Mouse (Mus musculus): Measurements from ENCODE around the gene Cmtm6. TPM values are rescaled to one million over a fixed set of nuclear protein-coding genes. Genes with fewer than 3 reads are reported as not detected.
A peak's percentile ranks its signal among the peaks of the same experiment; 100 is the strongest.

The Cmtm6 gene
- polyA plus RNA-seq, 2 experiments = 10.8 to 20.1 TPM

DNA sequence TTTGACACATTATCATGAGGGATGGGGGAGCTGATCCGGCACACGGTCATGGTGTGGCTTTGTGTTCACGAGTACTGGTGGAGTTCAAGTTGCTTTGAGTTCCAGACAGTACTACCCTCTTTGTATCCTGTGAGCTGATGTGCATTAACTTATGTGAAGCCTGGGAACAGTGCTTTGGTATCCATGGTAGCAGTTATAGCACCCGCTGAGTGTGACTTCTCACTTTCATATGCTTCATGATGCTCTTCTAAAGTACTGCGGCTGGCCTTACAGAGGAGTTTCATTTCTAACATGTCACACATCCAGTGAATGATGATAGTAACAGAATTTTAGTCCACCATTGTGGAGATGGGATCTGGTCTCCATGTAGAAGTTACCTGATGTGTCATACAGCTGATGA, 33.0 kb upstream of the Cmtm6 start:
- Histone ChIP-seq H3K9me3 (ENCODE audit: control insufficient read depth, low read length) (no peaks in the 10 kb centered on the region), H3K4me1 (replicated peaks; ENCODE audit: control insufficient read depth in 2 of 2, insufficient read depth in 2 of 2, low read length in 1 of 2) (peaks cover 0 to 3% of the 10 kb centered on the region in 2 experiments; a peak in 1 of 4 replicates), H3K9ac (replicated peaks) (no peak overlapping the region), H3K27ac (no peak overlapping the region), H3K4me2 (ENCODE audit: low read depth) (no peak overlapping the region), H3K4me3 (ENCODE audit: insufficient read depth in 1 of 2, low read depth in 2 of 2, low read length in 2 of 2) (no peak overlapping the region), H3K27me3 (ENCODE audit: control insufficient read depth, insufficient read depth, low read length) (no peaks in the 10 kb centered on the region), H3K36me3 (replicated peaks; ENCODE audit: control insufficient read depth, insufficient read depth, low read depth) (peaks cover 1% of the 10 kb centered on the region; the same call in 1 of the 2 replicates)
- 89% methylated on average over 5 of the region's 5 CpGs for WGBS (ENCODE audit: insufficient replicate concordance)
- DNase-seq (ENCODE audit: low read depth in 3 of 3, low spot score in 3 of 3) (no peak), ATAC-seq (ENCODE audit: insufficient read depth) (no peak)
- TF ChIP-seq EP300 (IDR thresholded peaks at IDR 0.05; ENCODE audit: low read depth) (no peak), CTCF (IDR thresholded peaks at IDR 0.05; ENCODE audit: low read depth) (no peak)

DNA sequence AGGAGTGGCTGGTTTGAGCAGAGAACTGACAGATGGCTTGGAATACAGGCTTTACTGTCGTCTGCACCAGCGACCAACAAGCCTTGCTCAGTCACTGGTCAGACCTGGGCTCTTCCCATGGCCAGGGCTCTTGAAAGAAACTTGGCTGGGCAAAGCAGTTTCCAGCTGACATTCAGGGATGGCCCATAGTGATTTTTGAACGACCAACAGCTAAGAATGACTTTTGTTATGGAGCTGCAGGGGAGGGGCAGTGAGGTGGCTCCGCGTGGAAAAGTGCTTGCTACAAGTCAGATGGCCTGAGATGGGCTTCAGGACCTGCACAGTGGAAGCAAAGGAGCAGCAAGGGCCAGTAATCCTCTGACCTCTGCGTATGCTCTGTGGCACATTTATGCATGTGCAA, 31.7 kb upstream of the Cmtm6 start:
- TF ChIP-seq CTCF (IDR thresholded peaks at IDR 0.05; ENCODE audit: low read depth) = no peak
- Histone ChIP-seq H3K27ac (no peak overlapping the region), H3K9me3 (ENCODE audit: control insufficient read depth, low read length) (no peaks in the 10 kb centered on the region), H3K4me2 (ENCODE audit: low read depth) (no peak overlapping the region), H3K27me3 (ENCODE audit: control insufficient read depth, insufficient read depth, low read length) (no peaks in the 10 kb centered on the region), H3K36me3 (replicated peaks; ENCODE audit: control insufficient read depth, insufficient read depth, low read depth) (no peaks in the 10 kb centered on the region), H3K4me1 (replicated peaks; ENCODE audit: control insufficient read depth in 2 of 2, insufficient read depth in 2 of 2, low read length in 1 of 2) (peaks cover 0 to 3% of the 10 kb centered on the region in 2 experiments; a peak in 1 of 4 replicates), H3K4me3 (ENCODE audit: insufficient read depth in 1 of 2, low read depth in 2 of 2, low read length in 2 of 2) (no peak overlapping the region), H3K9ac (replicated peaks) (no peak overlapping the region)
- ATAC-seq (ENCODE audit: insufficient read depth) (no peak), DNase-seq (ENCODE audit: low read depth in 3 of 3, low spot score in 3 of 3) (no peak)
- WGBS (ENCODE audit: insufficient replicate concordance) = 72% methylated on average over 6 of the region's 6 CpGs

DNA sequence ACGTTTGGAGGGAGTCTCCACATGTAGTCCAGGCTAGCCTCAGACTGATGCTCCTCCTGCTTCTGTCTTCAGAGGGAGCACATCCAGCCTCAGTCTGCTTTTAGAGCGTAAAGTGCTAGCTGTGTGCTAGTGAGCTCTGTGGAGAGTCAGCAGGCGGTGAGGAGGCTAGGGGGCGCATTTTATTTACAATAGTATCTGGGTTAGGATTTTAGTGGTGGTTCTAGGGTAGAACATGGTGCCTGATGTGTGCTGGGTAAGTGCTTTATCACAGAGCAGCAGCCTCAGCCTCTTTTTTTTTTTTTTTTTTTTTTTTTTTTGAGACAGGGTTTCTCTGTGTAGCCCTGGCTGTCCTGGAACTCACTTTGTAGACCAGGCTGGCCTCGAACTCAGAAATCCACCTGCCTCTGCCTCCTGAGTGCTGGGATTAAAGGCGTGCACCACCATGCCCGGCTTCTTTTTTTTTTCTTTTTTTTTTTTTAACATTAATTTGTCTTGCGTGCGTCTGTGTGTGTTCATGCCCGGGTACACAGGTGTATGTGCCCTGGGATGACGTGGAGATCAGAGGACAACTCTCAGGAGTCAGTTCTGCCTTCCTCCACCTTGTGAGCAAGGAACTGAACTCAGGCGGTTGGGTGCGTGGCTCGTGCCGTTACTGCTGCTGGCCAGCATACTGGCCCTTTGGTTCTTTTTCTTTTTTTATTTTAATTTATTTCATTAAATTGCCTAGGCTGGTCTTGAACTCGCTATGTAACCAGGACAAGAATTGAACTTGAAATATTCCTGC, 30.8 kb upstream of the Cmtm6 start:
- Histone ChIP-seq H3K9me3 (ENCODE audit: control insufficient read depth, low read length) (no peaks in the 10 kb centered on the region), H3K9ac (replicated peaks) (no peak overlapping the region), H3K27me3 (ENCODE audit: control insufficient read depth, insufficient read depth, low read length) (no peaks in the 10 kb centered on the region), H3K4me3 (ENCODE audit: insufficient read depth in 1 of 2, low read depth in 2 of 2, low read length in 2 of 2) (no peak overlapping the region), H3K36me3 (replicated peaks; ENCODE audit: control insufficient read depth, insufficient read depth, low read depth) (no peaks in the 10 kb centered on the region), H3K4me2 (ENCODE audit: low read depth) (no peak overlapping the region), H3K4me1 (replicated peaks; ENCODE audit: control insufficient read depth in 2 of 2, insufficient read depth in 2 of 2, low read length in 1 of 2) (peaks cover 0 to 3% of the 10 kb centered on the region in 2 experiments; a peak in 1 of 4 replicates), H3K27ac (no peak overlapping the region)
- WGBS (ENCODE audit: insufficient replicate concordance) = 78% methylated on average over 15 of the region's 16 CpGs
- no peak for TF ChIP-seq CTCF (IDR thresholded peaks at IDR 0.05; ENCODE audit: low read depth)
- TF ChIP-seq EP300 (IDR thresholded peaks at IDR 0.05; ENCODE audit: low read depth) = no peak
- ATAC-seq (ENCODE audit: insufficient read depth) (peak; percentile 54; the same call in 1 of the 2 replicates), DNase-seq (ENCODE audit: low read depth in 3 of 3, low spot score in 3 of 3) (no peak)

DNA sequence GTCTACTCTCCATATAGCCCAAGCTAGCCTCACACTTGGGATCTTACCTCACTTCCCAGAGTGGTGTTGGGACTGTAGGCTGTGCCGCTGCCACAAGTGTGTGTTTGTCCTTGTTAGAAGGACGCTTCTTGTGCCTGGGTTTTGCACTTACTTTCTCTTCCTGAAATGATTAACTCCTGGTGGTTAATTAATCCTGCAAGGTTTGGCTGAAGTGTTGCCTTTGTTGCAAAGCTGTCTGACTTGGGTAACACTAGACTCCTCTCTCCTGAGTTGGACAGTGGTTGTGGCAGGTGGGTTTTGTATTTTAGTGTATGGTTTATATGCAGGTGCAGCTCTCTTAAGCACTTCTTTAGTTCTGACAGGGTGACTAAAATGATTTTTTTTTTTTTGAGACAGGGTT, 29.9 kb upstream of the Cmtm6 start:
- TF ChIP-seq CTCF (IDR thresholded peaks at IDR 0.05; ENCODE audit: low read depth) (no peak), EP300 (IDR thresholded peaks at IDR 0.05; ENCODE audit: low read depth) (no peak)
- H3K9me3 ChIP-seq (ENCODE audit: control insufficient read depth, low read length) = no peaks in the 10 kb centered on the region
- 64% methylated on average over 2 of the region's 2 CpGs for WGBS (ENCODE audit: insufficient replicate concordance)
- ATAC-seq (ENCODE audit: insufficient read depth) (no peak), DNase-seq (ENCODE audit: low read depth in 3 of 3, low spot score in 3 of 3) (no peak)
- H3K9ac ChIP-seq (replicated peaks) = no peak overlapping the region
- H3K27ac ChIP-seq = no peak overlapping the region
- H3K4me1 ChIP-seq (replicated peaks; ENCODE audit: control insufficient read depth in 2 of 2, insufficient read depth in 2 of 2, low read length in 1 of 2) = peaks cover 0 to 3% of the 10 kb centered on the region in 2 experiments; a peak in 1 of 4 replicates
- no peak overlapping the region for H3K4me2 ChIP-seq (ENCODE audit: low read depth)
- peaks cover 2% of the 10 kb centered on the region; the same call in 1 of the 2 replicates for H3K36me3 ChIP-seq (replicated peaks; ENCODE audit: control insufficient read depth, insufficient read depth, low read depth)
- no peak overlapping the region for H3K4me3 ChIP-seq (ENCODE audit: insufficient read depth in 1 of 2, low read depth in 2 of 2, low read length in 2 of 2)
- H3K27me3 ChIP-seq (ENCODE audit: control insufficient read depth, insufficient read depth, low read length) = no peaks in the 10 kb centered on the region

DNA sequence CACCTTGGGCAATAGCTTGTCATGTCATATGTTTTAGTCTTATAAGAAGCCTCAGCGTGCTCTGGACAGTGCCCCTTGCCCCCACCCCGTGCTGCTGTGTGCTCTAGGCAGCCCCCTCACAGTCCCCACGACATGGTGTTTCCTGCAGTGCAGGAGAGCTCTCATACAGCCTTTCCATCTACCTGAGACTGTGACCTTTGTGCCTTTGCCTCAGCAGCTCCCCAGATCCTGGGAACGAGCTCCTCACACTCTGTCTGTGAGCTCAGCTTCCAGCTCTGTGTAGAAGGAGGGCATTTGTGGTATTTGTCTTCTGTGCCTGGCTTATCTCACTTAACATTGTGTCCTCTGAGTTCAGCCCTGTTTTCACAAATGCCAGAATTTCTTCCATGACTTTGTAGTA, 29.0 kb upstream of the Cmtm6 start:
- 80% methylated on average over 4 of the region's 4 CpGs for WGBS (ENCODE audit: insufficient replicate concordance)
- Histone ChIP-seq H3K36me3 (replicated peaks; ENCODE audit: control insufficient read depth, insufficient read depth, low read depth) (peaks cover 2% of the 10 kb centered on the region; the same call in 1 of the 2 replicates), H3K4me2 (ENCODE audit: low read depth) (no peak overlapping the region), H3K4me1 (replicated peaks; ENCODE audit: control insufficient read depth in 2 of 2, insufficient read depth in 2 of 2, low read length in 1 of 2) (peaks cover 0 to 3% of the 10 kb centered on the region in 2 experiments; a peak in 1 of 4 replicates), H3K27ac (no peak overlapping the region), H3K9ac (replicated peaks) (no peak overlapping the region), H3K9me3 (ENCODE audit: control insufficient read depth, low read length) (no peaks in the 10 kb centered on the region), H3K27me3 (ENCODE audit: control insufficient read depth, insufficient read depth, low read length) (no peaks in the 10 kb centered on the region), H3K4me3 (ENCODE audit: insufficient read depth in 1 of 2, low read depth in 2 of 2, low read length in 2 of 2) (no peak overlapping the region)
- DNase-seq (ENCODE audit: low read depth in 3 of 3, low spot score in 3 of 3) (no peak), ATAC-seq (ENCODE audit: insufficient read depth) (no peak)
- TF ChIP-seq EP300 (IDR thresholded peaks at IDR 0.05; ENCODE audit: low read depth) (no peak), CTCF (IDR thresholded peaks at IDR 0.05; ENCODE audit: low read depth) (no peak)

All from liver, embryonic 14.5 days (tissue).